Mouse (Mus musculus) common myeloid progenitor, adult 5-6 weeks (primary cell): ENCODE results near the gene Mael. TPM values are rescaled to one million over a fixed set of nuclear protein-coding genes. Genes with fewer than 3 reads are reported as not detected.

ENCODE experiments used
- ATAC-seq: replicated peaks from 2 replicates; pipeline ENCODE4 v1.8.0; 2016; ENCODE audit warnings: low read depth, mild to moderate bottlenecking, moderate TSS enrichment, inconsistent platforms; ENCODE audit not compliant: poor library complexity, severe bottlenecking
- total RNA-seq: library from RNA; stranded (forward); fragments of 200-1000, 187-1606 nt; gene quantifications from 2 replicates; pipeline ENCODE4 v1.2.3, GENCODE M21; 2017

The Mael gene
- total RNA-seq, 1 experiment from 2014 or later = not detected

- ATAC-seq = no peak
Measured at GRCm38 (mm10) chr1:166158664-166159063, 79.9 kb downstream of the Mael start.

DNA sequence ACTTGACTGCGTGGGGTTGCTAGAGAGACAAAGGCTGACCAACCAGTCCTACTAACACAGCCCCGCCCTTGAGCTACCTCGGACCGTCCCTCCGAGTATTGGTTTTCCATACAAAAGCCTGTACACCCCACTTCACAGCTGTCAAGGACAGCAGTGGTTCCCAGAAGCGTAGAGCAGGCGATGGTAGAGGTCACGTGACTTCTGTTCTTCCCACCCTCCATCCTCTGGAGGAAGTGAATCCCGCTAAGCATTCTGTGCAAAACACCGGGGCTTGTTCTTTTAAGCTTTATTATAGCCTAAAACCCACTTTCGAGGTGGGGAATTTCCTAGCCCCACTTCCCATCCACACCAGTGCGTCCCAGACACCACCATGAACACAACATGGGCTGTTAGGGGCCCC is 80.8 kb downstream of the Mael start:
- no peak for ATAC-seq

GRCm38 (mm10) chr1:166155113-166155494 is 83.4 kb downstream of the Mael start:
- ATAC-seq = no peak

DNA sequence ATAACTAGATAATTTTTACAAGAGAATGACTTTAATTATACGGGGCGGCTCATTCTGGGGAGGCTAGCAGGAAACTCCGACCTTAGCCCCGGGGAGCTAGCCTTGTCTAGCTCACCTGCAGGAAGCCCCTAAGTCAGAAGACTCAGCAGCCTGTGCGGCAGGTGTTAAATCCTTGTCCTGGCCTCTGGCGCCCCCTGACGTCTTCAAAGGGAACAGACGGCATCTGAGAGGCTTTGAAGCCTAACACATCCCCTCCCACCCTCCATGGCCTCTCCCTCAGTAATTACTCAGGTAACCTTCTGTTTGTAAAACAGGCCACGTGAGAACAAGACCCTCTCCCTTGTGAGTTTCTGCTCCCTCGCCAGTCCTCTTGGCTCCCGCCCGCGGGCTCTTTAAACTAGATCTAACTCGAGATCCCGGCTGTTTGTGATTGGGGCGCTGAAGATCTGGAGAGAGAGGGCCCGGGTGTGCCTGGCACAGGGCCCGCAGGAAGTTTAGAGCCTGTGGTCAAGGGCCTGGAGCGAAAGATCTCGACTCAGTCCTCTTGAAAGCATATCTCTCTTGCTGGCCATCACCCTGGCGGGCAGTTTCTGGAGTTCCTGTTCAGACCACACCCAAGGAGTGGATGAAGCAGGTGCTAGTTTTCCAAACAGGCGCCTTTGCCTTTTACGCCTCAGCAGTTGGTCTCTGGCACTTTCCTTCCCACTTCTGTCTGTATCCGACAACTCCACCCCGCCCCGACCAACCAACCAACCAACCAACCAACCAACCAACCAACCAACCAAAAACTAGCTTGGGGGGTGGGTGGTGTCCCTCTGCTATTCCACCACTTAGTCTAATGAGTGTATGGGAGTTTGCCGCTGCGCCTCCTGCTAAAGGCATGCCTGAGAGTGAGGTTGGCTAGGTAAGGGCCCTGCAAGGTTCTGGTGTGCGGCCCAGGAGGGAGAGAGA is 84.1 kb downstream of the Mael start:
- ATAC-seq = peak; percentile 77

- ATAC-seq = peak; percentile 71
Measured at GRCm38 (mm10) chr1:166153351-166154120, 85.0 kb downstream of the Mael start.

DNA sequence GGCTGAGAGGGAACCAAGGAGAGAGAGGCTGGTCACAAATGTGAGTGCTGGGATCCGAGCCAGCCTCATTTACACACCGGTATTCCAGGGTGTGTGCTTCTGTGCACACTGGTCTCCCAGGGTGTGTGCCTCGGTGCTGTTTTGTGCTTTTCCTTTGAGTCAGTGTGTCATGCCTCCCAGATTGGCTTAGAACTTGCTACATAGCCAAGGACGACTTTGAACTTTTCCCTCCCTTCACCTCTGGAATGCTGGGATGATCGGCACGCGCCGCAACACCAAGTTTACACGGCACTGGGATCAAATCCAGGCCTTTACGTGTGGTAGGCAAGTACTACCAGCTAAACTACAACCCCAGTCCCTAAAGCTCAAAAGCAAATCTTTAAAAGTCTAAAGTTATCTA is 86.5 kb downstream of the Mael start:
- no peak for ATAC-seq

GRCm38 (mm10) chr1:166151341-166151740 is 87.2 kb downstream of the Mael start:
- no peak for ATAC-seq

Other genes starting within 250 kb of the Mael start
- 15.9 and 25.9 TPM in 2 replicates for gene Pou2f1, start 236.1 kb downstream of the Mael start, total RNA-seq
- not detected in 2 replicates for gene Dusp27, start 110.8 kb downstream of the Mael start, total RNA-seq
- not detected in 2 replicates for gene Gpa33, start 108.5 kb downstream of the Mael start, total RNA-seq
- gene Ildr2, start 15.4 kb upstream of the Mael start, total RNA-seq = not detected in 2 replicates
- gene Tada1, start 140.3 kb upstream of the Mael start, total RNA-seq = 32.1 and 43.2 TPM in 2 replicates
- gene Pogk, start 171.1 kb upstream of the Mael start, total RNA-seq = 12.7 and 13.1 TPM in 2 replicates